Mouse (Mus musculus): ENCODE results near the gene Tcirg1.

The Tcirg1 gene

DNA sequence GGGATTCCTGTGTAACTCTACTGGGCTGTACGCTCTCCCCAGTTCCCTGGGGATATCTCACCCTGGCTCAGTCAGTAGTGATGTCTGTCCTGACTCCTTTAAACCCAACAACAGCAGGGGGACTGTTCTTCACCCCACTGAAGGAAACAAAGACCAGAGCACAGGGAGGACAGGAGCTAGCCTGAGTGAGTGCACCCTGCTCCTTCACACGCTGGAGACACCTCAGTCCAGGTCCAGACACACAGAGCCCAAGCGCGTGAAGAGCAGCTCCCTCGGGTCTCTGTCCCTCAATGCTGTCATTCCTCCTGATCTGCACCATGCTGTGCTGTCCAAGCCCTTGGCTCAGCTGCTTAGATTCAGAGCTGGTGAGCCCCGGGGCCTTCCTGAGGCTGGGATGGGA, 19.8 kb upstream of the Tcirg1 start:
- DNase-seq, result no peak

DNA sequence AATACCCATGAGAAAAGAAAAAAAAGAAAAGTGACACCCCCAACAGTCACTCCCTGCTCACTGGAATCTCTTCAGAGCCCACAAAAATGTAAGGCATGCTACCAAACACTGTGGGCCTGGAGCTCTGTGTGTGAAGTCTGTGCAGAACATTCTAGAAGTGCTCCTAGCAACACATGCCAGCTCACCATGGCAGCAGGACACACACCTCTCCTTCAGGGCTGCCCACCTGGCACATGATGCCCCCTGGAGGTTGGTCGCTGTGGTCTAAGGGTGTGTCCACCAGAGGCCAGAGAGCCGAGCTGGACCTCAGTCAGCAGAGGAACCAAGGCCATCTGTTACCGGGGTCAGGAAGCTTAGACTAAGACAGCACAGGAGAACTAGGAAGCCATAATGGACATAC, 19.3 kb upstream of the Tcirg1 start:
- no peak for DNase-seq

- DNase-seq, result no peak
Observed at GRCm38 (mm10) chr19:3925859-3926258, 18.9 kb upstream of the Tcirg1 start.

DNA sequence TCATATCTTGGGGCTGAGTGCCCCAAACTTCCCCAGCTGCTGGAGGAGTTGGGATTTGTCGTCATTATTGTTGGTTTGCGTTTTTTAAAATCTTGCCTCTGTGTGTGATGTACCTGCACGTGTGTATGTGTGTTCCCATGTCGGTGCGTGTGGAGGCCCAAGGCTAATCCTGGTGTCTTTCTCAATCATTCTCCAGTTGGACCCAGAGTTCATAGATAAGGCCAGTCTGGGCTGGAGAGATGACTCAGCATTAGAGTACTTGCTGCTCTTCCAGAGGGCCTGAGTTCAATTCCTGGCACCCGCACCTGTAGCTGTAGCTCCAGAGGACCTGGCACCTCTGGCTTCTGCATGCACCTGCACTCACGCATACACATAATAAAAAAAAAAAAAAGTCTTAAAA, 17.9 kb upstream of the Tcirg1 start:
- DNase-seq, result no peak

DNA sequence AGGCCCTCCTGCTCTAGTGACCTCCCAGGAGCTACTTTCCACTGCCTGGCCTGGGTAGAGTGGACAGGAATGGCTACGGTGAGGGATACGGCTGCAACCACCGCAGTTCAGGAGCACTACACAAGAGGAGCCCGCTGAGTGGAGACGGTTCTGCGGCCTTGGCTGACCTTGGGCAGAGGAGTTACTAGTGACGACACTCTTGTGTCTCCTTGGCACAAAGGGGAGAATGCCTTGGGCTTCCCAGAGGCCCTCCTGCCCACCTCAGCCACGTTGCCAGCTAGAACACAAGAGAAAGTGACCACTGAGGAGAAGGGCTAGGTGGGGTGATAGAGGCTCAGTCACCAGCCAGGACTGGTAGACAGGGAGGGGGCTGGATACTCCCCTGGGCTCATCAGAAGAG, 17.3 kb upstream of the Tcirg1 start:
- no peak for DNase-seq

GRCm38 (mm10) chr19:3923586-3923985, 16.7 kb upstream of the Tcirg1 start:
- DNase-seq, result no peak

- no peak for DNase-seq
Observed at GRCm38 (mm10) chr19:3922661-3923371, 15.9 kb upstream of the Tcirg1 start.

DNA sequence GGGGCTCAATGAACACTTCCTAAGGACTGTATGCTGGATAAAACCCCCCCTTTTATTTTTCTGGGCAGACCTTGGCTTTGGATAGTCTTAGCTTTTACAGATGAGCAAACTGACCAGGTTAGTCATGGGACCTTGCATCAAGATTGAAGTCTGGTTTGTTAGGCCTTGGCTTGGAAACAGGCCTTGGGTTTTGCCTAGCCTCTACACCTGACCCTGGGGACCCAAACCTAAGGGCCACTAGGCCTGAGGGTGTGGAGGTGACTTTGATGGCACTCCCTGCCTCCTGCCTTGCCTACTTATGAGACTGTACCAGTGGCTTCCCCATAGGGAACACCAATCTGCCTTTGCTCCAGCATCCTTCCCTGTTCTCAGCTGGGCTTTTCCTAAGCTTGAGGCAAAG, 13.0 kb upstream of the Tcirg1 start:
- no peak for DNase-seq

GRCm38 (mm10) chr19:3916727-3917126, 9.8 kb upstream of the Tcirg1 start:
- DNase-seq, result no peak

DNA sequence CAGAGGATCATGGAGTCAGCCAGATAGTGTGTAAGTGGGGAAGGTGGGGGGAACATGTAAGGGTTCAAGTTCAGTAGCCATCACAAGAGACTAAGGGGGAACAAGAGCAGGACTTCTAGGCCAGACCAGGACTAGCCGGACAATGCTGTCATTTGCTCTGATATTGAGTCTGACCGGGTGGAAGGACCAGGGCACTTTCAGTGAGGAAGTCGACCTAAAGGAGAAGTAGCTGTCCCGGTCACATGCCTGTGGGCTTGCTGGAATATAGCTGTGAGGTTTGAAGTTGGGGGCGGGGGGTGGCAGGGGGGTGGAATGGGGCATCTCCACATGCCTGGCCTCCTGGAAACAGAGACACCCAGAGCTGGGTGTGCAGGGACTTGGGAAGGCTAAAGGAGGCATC, 7.6 kb upstream of the Tcirg1 start:
- DNase-seq, result no peak

- DNase-seq, result no peak
Observed at GRCm38 (mm10) chr19:3913692-3914091, 6.8 kb upstream of the Tcirg1 start.

- peak; percentile 94 for DNase-seq
Observed at GRCm38 (mm10) chr19:3912337-3913204, 5.6 kb upstream of the Tcirg1 start, which contains the start of gene Ndufs8. Ndufs8 (minus strand) TSS chr19:3912774.

DNA sequence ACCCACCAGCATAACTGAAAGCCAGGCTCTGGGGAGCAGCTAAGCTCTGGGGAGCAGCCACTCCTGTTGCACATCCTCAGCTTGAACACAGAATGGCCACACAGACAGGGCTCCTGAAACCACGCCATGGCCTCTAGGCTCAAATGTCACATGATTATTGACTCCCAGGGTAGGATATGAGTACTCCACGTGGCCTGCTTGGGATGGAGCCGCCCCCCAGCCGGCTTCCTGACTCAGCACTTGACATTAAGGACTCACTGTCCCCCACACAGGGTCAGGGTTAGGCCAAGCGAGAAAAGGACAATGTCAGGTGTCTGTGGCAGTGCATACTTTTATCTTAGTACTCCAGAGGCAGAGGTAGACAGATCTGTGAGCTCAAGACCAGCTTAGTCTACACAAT, 3.3 kb upstream of the Tcirg1 start:
- DNase-seq, result no peak

DNA sequence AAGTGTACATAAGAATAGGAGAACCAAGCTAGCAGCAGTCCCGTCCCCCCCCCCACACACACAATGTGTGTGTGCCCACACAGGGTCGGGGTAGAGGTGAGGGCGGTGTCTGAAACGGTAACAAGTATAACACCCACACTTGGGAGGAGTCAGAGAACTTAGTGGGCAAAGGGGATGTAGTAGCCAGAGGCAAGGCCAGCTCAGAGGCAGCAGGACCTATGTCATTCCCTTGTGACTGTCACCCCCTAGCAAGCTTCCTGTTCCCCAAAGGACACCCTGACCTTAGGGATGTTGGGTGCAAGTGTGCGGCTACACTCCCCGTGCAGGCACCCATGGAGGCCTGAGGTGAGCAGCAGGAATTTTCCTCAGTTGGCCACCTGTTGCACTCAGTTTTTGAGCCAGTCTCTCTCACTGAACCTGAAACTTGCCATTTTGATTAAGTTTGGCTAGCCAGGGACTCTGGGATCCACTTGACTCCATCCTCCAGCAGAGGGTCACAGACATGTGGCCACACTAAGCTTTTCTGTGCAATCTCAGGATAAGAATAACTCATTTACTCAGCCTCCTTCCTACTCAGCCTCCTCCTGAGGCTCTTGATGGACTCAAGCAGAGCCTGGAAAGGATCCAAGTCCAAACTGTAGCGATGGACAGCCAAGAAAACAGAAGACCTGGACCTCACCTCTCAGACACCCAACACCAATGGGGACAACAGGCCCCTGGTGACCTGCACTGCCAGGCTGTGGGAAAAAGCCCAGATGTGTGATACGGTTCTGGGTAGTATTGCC, 1.1 kb upstream of the Tcirg1 start:
- no peak for DNase-seq

DNA sequence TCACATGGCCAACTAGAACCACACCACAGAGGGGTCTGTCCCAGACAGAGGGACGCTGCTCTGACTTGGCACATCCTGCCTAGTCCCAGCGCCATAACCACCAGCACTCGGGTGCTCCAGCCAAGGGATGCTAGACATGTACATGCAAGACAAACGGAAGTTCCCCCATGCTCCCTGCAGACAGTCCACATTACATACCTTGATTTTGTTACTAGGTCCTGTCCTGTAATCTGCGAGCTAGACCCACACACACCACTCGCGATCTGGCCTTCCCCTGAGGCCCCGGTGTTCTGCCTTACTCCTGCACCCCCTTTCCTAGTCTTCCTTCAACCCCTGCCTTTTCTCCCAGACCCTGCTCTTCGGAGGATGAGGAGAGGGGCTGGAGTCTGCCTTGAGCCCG, 607 bp downstream of the Tcirg1 start:
- no peak for DNase-seq

DNA sequence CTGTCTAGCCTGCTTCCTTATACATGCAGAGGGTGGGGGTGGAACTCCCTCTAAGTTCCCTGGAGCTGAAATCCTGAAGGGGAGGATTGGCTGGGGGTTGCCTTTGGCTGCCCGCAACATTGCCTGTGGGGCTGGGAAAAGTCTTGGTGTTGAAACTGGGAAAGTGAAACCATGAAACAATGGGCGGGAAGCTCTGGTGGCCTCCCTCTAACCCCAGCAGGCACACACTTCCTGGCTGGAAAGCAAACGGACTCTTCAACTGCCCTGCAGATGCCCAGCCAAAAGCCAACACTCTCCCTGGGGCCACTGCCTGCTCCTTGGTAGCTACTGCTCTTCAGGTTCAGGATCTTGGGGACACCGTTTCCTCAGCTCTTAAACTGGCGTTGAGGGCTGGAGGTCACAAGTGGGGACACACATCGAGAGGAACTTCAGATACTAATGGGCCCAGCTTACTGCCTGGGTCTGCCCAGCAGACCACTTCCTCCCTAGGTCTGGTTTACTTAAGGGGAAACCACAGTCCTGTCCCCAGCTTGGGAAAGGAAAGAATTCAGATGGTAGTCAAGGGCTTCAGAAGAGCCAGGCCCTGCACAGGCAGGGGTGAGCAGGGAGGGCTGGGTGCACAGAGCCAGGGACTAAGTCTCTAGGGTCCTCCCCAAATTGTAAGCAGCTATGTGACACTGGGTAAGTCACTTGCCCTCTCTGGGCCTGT, 1.5 kb downstream of the Tcirg1 start:
- DNase-seq, result peak; percentile 40

- no peak for DNase-seq
Observed at GRCm38 (mm10) chr19:3904363-3904675, 2.6 kb downstream of the Tcirg1 start.

DNA sequence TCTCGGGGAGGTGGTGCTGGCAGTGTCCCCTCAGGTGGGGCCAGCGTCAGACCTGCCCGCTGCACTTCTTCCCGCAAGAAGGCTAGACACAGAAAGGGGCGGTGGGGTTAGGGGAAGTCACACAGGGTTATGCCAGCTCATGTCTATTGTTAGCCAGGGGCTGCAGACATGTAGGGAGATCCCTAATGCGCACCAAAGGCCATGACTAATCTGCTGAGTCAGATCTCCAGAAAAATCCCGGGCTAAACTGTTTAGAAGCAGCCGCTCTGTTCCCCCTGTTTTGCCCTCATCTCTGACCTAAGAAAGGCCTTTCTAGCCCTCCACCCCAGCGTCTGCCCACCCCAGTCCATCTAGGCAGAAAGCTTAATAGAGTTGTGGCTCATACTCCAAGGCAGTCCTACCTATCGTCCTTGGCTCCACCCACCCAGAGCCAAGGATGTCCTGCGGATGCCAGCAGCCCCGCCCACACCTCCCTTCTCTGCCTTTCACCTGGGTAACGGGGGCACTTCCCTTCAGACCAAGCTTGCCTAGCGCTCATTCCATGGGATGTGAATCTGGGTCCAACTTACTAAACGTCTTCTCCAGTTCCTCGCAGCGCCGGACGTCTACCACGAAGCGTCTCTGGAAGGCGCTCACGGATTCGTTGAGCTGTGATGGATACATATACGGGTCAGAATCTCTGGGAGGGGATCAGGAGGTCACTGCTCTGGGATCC, 3.1 kb downstream of the Tcirg1 start:
- DNase-seq, result no peak

DNA sequence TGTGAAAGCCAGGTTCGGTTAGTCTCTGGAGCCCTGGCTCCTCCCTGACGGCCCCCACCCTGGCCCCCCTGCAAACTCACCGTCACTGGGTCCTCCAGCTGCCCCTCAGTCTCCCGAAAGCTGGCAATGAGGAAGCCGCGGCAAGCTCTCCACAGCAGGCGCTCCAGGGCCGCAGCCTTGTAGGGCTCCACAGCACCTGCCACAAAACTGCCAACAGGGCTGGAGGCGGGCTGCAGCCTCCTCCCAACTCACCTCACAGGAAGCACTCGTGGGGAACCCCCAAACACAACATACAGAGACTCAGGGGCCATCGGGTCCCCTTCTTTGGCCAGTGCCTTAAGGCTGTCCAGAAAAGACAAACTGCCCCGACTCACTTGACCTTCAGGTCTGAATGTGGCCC, 4.0 kb downstream of the Tcirg1 start:
- no peak for DNase-seq

GRCm38 (mm10) chr19:3899618-3900017, 7.3 kb downstream of the Tcirg1 start:
- no peak for DNase-seq

- no peak for DNase-seq
Observed at GRCm38 (mm10) chr19:3898952-3899351, 8.0 kb downstream of the Tcirg1 start.

- no peak for DNase-seq
Observed at GRCm38 (mm10) chr19:3897557-3897956, 9.4 kb downstream of the Tcirg1 start.
